Mouse (Mus musculus) 3T3-L1 (cell line): Measurements from ENCODE around the gene Hapln2.

ENCODE experiments used
- DNase-seq: peaks from one replicate; pipeline ENCODE4 v3.0.0-alpha.2; 2015; ENCODE audit warnings: low read depth, low spot score

The Hapln2 gene

DNA sequence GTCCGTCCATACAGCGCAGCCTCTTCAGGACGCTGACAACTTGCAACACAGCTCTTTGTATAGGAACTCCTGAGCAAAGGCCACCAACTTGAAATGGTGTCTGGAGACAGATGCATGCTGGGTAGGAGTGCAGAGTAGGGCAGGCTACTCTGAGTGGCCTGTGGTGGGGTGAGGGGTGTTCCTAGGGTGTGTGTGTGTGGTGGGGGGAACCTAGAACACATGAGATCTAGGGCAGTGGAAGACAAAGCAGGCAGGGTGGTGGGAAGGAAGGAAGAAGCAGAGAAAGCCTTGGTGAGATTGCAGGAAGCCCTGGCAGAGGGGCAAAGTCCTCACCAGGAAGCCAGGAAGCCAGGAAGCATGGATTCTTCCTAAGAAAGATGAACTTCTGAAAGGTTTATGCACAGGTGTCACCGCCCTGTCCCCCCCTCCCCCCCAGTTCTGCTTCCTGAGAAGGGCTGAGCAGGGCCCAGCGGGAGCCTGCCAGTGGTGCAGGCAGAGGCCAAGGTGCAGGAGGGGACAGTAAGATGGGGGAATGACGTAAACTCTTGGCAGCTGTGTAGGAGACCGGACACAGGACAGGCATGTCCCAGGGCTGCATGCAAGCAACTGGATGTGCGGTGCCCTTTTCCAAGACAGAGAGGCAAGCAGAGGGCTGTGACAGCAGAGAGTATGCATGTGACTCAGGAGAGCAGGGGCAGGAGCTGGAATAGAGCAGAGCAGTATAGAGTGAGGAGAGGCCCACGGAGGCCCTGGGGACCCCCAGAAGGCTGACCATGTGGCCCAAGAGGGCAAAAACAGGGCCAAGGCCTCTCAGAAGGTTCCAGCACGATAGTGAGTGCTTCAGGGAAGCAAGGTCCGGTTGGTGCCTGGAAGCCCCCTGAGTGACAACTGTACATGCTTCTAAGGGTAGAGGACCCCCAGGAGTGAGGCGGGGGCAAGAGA lies 45.2 kb downstream of the Hapln2 start:
- no peak for DNase-seq

DNA sequence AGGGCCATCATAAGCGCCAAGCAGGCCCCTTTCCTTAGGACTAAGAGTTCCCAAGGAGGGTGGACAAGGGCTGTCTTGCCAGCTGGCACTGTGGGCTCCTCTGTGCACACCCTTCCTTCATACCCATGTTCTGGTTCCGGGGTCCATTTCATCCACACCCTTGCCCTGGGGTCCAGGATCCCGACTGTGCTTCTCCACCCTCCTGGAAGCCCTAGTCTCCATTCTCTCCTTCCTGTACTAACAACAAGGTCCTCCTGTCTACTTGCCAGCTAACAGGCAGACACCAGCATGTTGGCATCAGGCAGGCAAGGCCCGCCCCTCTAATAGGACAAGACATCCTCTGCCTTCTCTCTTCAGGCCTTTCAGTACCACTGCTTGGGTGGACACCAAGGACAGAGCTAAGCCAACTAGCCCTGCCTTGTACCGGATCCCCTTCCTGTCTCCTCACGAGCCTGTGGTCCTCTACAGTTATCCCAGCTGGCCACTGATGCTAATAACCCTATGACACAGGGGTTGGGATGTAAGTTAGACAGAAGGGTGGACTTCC lies 46.1 kb downstream of the Hapln2 start:
- DNase-seq, result no peak

DNA sequence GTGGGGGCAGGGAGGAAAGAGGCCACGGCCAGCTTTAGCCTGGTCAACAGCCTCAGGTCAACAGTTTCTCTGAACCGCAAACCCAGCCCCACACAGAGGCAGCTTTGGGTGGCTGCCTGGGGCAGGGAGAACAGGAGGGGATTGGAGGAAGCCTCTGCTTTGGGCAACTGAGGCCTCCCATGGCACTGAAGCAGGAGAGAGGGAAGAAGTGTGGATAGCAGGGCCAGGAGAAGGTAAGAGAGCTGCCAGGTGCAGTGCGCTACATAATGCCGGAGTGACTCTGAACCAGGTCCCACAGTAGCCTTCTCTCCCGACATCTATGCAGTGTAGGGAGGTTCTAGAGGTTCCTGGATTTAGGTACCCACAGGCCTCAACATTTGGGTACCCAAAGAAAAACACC lies 46.7 kb downstream of the Hapln2 start:
- DNase-seq, result no peak

DNA sequence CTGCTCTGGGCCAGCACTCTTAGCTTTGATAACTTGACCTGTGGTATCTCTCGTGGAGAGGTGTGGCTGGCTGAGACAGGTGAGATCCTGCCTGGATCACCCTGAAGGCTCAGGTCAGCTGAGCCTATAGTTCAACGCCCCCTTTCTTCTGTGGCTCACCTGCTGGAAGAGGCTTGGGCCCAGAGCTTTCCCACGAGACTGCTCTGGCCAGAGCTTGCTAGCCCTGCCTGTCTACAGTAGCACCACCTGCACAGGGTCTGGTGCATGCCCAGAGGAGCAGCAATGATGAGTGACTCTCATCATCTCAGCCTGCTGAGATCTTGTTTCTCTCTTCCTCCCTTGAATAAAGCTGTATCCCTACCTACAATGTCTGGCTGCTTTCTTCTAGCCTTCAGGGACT lies 47.3 kb downstream of the Hapln2 start:
- DNase-seq, result no peak

DNA sequence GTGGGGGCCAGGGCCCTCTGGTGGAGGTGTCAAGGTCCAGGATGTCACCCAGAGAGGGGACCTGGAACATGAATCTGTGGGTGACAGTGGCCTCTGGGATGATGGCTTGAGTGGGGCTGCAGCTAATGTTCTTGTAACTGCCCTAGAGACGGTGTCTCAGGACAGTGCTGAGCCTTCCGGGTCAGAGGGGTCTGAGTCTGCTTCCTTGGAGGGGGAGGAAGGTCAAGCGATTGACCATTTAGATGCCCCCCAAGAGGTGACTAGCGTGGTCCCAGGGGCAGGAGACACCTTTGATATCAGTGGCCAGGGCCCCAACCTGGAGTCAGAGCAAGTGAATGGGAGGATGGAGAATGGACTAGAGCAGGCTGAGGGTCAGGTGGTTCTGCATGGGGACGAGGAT lies 47.9 kb downstream of the Hapln2 start:
- DNase-seq, result no peak

DNA sequence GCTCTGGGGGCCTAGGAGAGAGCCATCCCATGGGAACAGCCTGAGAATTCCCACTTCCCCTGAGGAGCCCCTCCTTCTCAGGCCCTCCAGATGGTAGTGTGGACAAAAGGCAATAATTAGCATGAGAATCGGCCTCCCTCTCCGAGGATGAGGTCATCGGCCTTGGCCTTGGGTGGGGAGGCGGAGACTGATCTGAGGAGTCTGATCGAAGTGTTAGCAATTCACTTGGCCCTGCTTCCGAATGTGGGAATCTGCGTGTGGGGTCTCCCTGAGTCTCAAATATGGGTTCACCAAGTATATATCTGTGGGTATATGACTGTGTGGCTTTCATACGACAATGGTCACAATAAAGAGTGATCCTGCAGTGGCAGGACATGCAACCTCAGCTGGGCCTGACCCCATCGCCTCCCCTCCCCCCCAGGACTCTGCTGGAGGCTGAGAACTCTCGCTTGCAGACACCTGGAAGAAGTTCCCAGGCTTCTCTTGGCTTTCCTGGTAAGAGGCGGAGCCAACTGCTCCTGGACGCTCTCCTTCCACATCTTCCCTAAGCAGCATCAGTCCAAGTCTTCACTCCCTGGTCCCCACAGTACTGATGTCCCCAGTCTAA lies 52.9 kb downstream of the Hapln2 start:
- no peak for DNase-seq

DNA sequence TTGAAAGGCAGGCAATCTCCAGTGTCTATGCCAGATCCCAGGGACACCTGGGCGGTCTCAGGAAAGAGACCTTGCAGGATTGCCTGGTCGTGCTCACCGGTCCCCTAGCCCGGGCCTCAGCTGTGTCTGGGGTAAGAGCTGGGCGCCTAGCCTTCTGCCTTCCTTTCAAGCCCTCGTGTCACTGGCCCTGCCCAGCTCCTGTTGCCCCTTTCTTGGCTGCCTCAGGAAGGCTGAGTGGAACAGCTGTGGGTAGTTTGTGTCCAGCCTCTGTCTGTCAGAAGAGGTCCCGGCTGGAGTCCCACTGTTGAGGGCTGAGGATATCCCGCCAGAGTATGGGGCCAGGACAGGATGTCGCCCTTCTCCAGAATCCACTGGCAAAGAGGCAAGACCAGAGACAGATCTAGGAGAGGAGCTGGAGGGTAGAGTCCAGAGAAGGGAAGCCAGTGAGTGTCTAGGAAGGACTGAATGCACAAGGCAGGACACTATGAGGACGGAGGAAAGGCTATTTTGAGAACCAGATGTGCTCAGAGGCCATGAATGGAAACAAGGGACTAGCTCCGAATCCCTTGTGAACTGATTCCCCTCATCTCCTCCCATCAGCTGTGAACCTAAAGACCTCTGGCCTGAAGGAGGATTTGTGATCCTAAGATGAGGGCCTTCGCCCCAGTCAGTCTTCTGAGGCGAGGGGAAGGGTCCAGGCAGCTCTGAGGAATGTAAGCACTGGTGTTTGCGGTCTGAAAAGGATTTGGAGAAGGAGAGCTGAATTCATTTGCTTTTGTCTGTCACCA lies 53.6 kb downstream of the Hapln2 start:
- DNase-seq, result no peak

DNA sequence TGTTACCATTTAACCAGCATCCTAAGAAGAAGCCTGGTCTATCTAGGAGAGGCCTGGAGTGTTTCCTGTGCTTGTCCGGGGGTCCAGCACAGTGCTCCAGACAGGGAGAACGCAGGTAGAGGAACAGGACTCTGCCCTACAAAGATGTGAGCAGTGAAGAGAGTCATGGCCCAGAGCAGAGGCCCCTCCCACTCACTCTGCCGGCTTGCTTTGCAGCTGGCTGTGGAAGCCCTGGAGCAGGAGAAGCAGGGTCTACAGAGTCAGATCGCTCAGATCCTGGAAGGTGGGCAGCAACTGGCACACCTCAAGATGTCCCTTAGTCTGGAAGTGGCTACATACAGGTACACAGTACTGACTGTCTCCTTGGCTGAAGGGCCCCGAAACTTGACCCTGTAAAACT lies 54.6 kb downstream of the Hapln2 start:
- DNase-seq, result no peak

DNA sequence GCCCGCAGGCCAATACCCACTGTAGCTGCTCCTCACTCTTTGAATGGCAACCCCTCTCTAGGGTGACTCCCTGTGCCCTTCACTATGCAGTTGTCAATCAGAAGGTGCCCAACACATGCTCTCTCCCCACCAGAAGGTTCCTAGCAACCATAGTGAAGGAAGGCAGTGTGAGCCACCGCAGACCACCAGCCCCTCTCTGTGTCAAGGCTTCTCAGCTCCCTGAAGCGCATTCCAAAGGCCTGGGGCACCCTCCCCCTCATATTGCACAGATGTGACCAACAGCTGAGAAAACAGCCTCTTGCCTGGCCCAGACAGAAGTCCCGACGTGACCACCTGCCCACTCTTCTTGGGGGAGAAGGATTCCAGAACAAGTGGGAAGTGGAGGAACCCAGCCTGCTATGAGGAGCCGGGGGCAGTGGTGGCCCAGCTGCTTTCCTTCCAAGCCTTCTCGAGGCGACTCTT lies 55.1 kb downstream of the Hapln2 start:
- no peak for DNase-seq
